Mouse (Mus musculus): Measurements from ENCODE around the gene Pced1b.
A peak's percentile ranks its signal among the peaks of the same experiment; 100 is the strongest.

Pced1b gene

GRCm38 (mm10) chr15:97249322-97249721, 2.4 kb downstream of the Pced1b start:
- Histone ChIP-seq H3K36me3 (ENCODE audit: insufficient read depth, low read length) (no peaks in the 10 kb centered on the region), H3K9me3 (ENCODE audit: low read length) (0 out of 2 replicates have a peak, but pooled peaks cover 4% of the 10 kb centered on the region), H3K4me3 (replicated peaks; ENCODE audit: low read length) (no peak overlapping the region), H3K27me3 (ENCODE audit: insufficient read depth, low read length) (peaks cover 34% of the 10 kb centered on the region), H3K4me1 (replicated peaks; ENCODE audit: low read depth, low read length) (peaks cover 38% of the 10 kb centered on the region)
- TF ChIP-seq CTCF (conservative IDR thresholded peaks at IDR 0.05; ENCODE audit: low read length) (no peak), POU5F1 (IDR thresholded peaks at IDR 0.05; ENCODE audit: borderline replicate concordance, low read length) (no peak), NANOG (IDR thresholded peaks at IDR 0.05; ENCODE audit: borderline replicate concordance, low read length) (no peak)

GRCm38 (mm10) chr15:97252493-97253034, 5.7 kb downstream of the Pced1b start:
- TF ChIP-seq NANOG (IDR thresholded peaks at IDR 0.05; ENCODE audit: borderline replicate concordance, low read length) (no peak), CTCF (conservative IDR thresholded peaks at IDR 0.05; ENCODE audit: low read length) (no peak), POU5F1 (IDR thresholded peaks at IDR 0.05; ENCODE audit: borderline replicate concordance, low read length) (no peak)
- H3K9me3 ChIP-seq (ENCODE audit: low read length) = no peaks in the 10 kb centered on the region
- peaks cover 47% of the 10 kb centered on the region for H3K4me1 ChIP-seq (replicated peaks; ENCODE audit: low read depth, low read length)
- H3K4me3 ChIP-seq (replicated peaks; ENCODE audit: low read length) = no peak overlapping the region
- no peaks in the 10 kb centered on the region for H3K36me3 ChIP-seq (ENCODE audit: insufficient read depth, low read length)
- peaks cover 13% of the 10 kb centered on the region; the same call in 1 of the 2 replicates for H3K27me3 ChIP-seq (ENCODE audit: insufficient read depth, low read length)

- 0 out of 2 replicates have a peak, but pooled peaks cover 7% of the 10 kb centered on the region for H3K9me3 ChIP-seq (ENCODE audit: low read length)
- peaks cover 33% of the 10 kb centered on the region for H3K4me1 ChIP-seq (replicated peaks; ENCODE audit: low read depth, low read length)
- no peak overlapping the region for H3K4me3 ChIP-seq (replicated peaks; ENCODE audit: low read length)
- TF ChIP-seq NANOG (IDR thresholded peaks at IDR 0.05; ENCODE audit: borderline replicate concordance, low read length) (no peak), CTCF (conservative IDR thresholded peaks at IDR 0.05; ENCODE audit: low read length) (peak; percentile 38)
- no peaks in the 10 kb centered on the region for H3K36me3 ChIP-seq (ENCODE audit: insufficient read depth, low read length)
- peaks cover 7% of the 10 kb centered on the region; the same call in 1 of the 2 replicates for H3K27me3 ChIP-seq (ENCODE audit: insufficient read depth, low read length)
These were observed 7.5 kb downstream of the Pced1b start for GRCm38 (mm10) chr15:97254375-97254774.

GRCm38 (mm10) chr15:97255800-97256199, 8.9 kb downstream of the Pced1b start:
- Histone ChIP-seq H3K4me3 (replicated peaks; ENCODE audit: low read length) (peak overlapping the region; percentile 71), H3K27me3 (ENCODE audit: insufficient read depth, low read length) (no peaks in the 10 kb centered on the region), H3K4me1 (replicated peaks; ENCODE audit: low read depth, low read length) (peaks cover 33% of the 10 kb centered on the region), H3K36me3 (ENCODE audit: insufficient read depth, low read length) (no peaks in the 10 kb centered on the region), H3K9me3 (ENCODE audit: low read length) (peaks cover 13% of the 10 kb centered on the region; the same call in 1 of the 2 replicates)
- TF ChIP-seq POU5F1 (IDR thresholded peaks at IDR 0.05; ENCODE audit: borderline replicate concordance, low read length) (no peak), CTCF (conservative IDR thresholded peaks at IDR 0.05; ENCODE audit: low read length) (no peak), NANOG (IDR thresholded peaks at IDR 0.05; ENCODE audit: borderline replicate concordance, low read length) (no peak)

GRCm38 (mm10) chr15:97256411-97256810, 9.5 kb downstream of the Pced1b start:
- no peaks in the 10 kb centered on the region for H3K27me3 ChIP-seq (ENCODE audit: insufficient read depth, low read length)
- peaks cover 33% of the 10 kb centered on the region for H3K4me1 ChIP-seq (replicated peaks; ENCODE audit: low read depth, low read length)
- TF ChIP-seq CTCF (conservative IDR thresholded peaks at IDR 0.05; ENCODE audit: low read length) (no peak), NANOG (IDR thresholded peaks at IDR 0.05; ENCODE audit: borderline replicate concordance, low read length) (no peak), POU5F1 (IDR thresholded peaks at IDR 0.05; ENCODE audit: borderline replicate concordance, low read length) (no peak)
- H3K9me3 ChIP-seq (ENCODE audit: low read length) = peaks cover 13% of the 10 kb centered on the region; the same call in 1 of the 2 replicates
- H3K36me3 ChIP-seq (ENCODE audit: insufficient read depth, low read length) = no peaks in the 10 kb centered on the region
- peak overlapping the region; percentile 49 for H3K4me3 ChIP-seq (replicated peaks; ENCODE audit: low read length)

- H3K27me3 ChIP-seq (ENCODE audit: insufficient read depth, low read length) = no peaks in the 10 kb centered on the region
- no peaks in the 10 kb centered on the region for H3K36me3 ChIP-seq (ENCODE audit: insufficient read depth, low read length)
- TF ChIP-seq POU5F1 (IDR thresholded peaks at IDR 0.05; ENCODE audit: borderline replicate concordance, low read length) = no peak
- no peak for TF ChIP-seq NANOG (IDR thresholded peaks at IDR 0.05; ENCODE audit: borderline replicate concordance, low read length)
- TF ChIP-seq CTCF (conservative IDR thresholded peaks at IDR 0.05; ENCODE audit: low read length) = no peak
- peaks cover 33% of the 10 kb centered on the region for H3K4me1 ChIP-seq (replicated peaks; ENCODE audit: low read depth, low read length)
- H3K4me3 ChIP-seq (replicated peaks; ENCODE audit: low read length) = no peak overlapping the region
- peaks cover 13% of the 10 kb centered on the region; the same call in 1 of the 2 replicates for H3K9me3 ChIP-seq (ENCODE audit: low read length)
These were observed 10.4 kb downstream of the Pced1b start for GRCm38 (mm10) chr15:97257206-97257775.

- Histone ChIP-seq H3K36me3 (ENCODE audit: insufficient read depth, low read length) (no peaks in the 10 kb centered on the region), H3K9me3 (ENCODE audit: low read length) (peaks cover 13% of the 10 kb centered on the region; the same call in 1 of the 2 replicates), H3K4me1 (replicated peaks; ENCODE audit: low read depth, low read length) (peaks cover 22% of the 10 kb centered on the region), H3K4me3 (replicated peaks; ENCODE audit: low read length) (no peak overlapping the region), H3K27me3 (ENCODE audit: insufficient read depth, low read length) (no peaks in the 10 kb centered on the region)
- no peak for TF ChIP-seq POU5F1 (IDR thresholded peaks at IDR 0.05; ENCODE audit: borderline replicate concordance, low read length)
These were observed 11.8 kb downstream of the Pced1b start for GRCm38 (mm10) chr15:97258483-97259230.

- no peaks in the 10 kb centered on the region for H3K36me3 ChIP-seq (ENCODE audit: insufficient read depth, low read length)
- TF ChIP-seq POU5F1 (IDR thresholded peaks at IDR 0.05; ENCODE audit: borderline replicate concordance, low read length) = no peak
- TF ChIP-seq CTCF (conservative IDR thresholded peaks at IDR 0.05; ENCODE audit: low read length) = no peak
- no peak for TF ChIP-seq NANOG (IDR thresholded peaks at IDR 0.05; ENCODE audit: borderline replicate concordance, low read length)
- H3K27me3 ChIP-seq (ENCODE audit: insufficient read depth, low read length) = no peaks in the 10 kb centered on the region
- H3K4me3 ChIP-seq (replicated peaks; ENCODE audit: low read length) = no peak overlapping the region
- H3K4me1 ChIP-seq (replicated peaks; ENCODE audit: low read depth, low read length) = peaks cover 16% of the 10 kb centered on the region
- H3K9me3 ChIP-seq (ENCODE audit: low read length) = peaks cover 13% of the 10 kb centered on the region; the same call in 1 of the 2 replicates
These were observed 12.4 kb downstream of the Pced1b start for GRCm38 (mm10) chr15:97259300-97259699.
